Mouse (Mus musculus): ENCODE results near the gene Tns1. TPM values are rescaled to one million over a fixed set of nuclear protein-coding genes. Genes with fewer than 3 reads are reported as not detected.

The Tns1 gene
- total RNA-seq, 2 experiments from 2014 or later: 41.3 to 43.3 TPM

DNA sequence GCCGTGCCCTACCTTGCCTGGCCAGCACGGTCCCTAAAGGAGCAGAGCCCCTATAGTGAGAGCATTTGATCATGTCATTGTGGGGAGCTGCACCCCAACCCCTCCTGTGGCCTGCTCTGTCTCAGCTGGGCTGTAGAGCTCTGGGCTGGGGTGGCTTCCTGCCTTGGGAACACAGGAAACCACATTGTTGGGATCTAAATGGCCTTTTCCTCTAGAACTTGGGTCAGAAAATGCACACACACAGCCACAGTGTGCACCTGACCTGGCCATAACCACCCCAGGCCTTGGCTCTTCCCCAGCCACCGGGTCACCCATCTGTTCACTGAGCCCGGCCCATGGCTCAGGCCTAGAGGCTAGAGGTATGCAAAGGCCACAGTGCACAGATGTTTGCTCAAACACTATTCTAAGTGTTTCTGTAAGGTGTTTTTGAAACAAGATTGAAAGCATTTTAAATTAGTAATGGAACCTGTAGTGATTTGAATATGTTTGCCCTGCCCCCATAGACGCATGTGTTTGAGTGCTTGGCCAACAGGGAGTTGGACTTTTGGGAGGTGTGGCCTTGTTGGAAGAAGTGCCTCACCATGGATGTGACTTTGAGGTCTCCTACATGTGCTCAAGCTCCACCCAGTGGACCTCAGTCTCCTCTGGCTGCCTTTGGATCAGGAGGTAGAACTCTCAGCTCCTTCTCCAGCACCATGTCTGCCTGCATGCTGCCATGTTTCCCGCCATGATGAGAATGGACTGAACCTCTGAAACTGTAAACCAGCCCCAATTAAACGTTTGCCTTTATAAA, 49.4 kb downstream of the Tns1 start:
- Histone ChIP-seq H3K4me3 (no peak overlapping the region), H3K27ac (peak overlapping the region; percentile 49)
- TF ChIP-seq CTCF (conservative IDR thresholded peaks at IDR 0.05): no peak
- no peak for DNase-seq (ENCODE audit: low spot score in 2 of 2)

DNA sequence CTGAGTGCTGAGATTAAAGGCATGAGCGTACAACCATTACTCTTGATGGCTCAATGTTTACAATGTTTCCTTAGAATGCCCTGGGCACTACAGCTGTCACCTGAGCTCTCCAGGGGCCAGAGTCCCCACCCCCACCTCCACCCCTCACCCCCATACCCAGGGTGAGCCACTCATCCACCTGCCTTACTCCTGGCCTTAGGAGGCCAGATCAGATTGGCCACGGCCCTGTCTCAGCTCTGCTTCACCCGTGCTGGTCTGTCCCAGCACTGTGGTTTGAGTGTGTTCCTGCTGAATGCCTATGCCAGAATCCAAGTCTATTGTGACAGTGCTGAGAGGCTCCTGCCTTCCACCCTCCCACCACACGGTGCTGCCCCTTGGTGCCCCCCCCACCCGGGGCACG, 50.5 kb downstream of the Tns1 start:
- DNase-seq (ENCODE audit: low spot score in 2 of 2): no peak
- no peak for TF ChIP-seq CTCF (conservative IDR thresholded peaks at IDR 0.05)
- Histone ChIP-seq H3K4me3 (no peak overlapping the region), H3K27ac (no peak overlapping the region; the same call in 1 of the 2 replicates)

- no peak overlapping the region for H3K4me3 ChIP-seq
- no peak for TF ChIP-seq CTCF (conservative IDR thresholded peaks at IDR 0.05)
- DNase-seq (ENCODE audit: low spot score in 2 of 2): no peak
- no peak overlapping the region for H3K27ac ChIP-seq
Observed at GRCm38 (mm10) chr1:74070745-74071144, 53.5 kb downstream of the Tns1 start.

- no peak for TF ChIP-seq CTCF (conservative IDR thresholded peaks at IDR 0.05)
- no peak for DNase-seq (ENCODE audit: low spot score in 2 of 2)
- no peak overlapping the region for H3K27ac ChIP-seq
- H3K4me3 ChIP-seq: no peak overlapping the region
Observed at GRCm38 (mm10) chr1:74070001-74070551, 54.2 kb downstream of the Tns1 start.

- no peak overlapping the region for H3K27ac ChIP-seq
- DNase-seq (ENCODE audit: low spot score in 2 of 2): no peak
- no peak for TF ChIP-seq CTCF (conservative IDR thresholded peaks at IDR 0.05)
- no peak overlapping the region for H3K4me3 ChIP-seq
Observed at GRCm38 (mm10) chr1:74069085-74069835, 55.0 kb downstream of the Tns1 start.

DNA sequence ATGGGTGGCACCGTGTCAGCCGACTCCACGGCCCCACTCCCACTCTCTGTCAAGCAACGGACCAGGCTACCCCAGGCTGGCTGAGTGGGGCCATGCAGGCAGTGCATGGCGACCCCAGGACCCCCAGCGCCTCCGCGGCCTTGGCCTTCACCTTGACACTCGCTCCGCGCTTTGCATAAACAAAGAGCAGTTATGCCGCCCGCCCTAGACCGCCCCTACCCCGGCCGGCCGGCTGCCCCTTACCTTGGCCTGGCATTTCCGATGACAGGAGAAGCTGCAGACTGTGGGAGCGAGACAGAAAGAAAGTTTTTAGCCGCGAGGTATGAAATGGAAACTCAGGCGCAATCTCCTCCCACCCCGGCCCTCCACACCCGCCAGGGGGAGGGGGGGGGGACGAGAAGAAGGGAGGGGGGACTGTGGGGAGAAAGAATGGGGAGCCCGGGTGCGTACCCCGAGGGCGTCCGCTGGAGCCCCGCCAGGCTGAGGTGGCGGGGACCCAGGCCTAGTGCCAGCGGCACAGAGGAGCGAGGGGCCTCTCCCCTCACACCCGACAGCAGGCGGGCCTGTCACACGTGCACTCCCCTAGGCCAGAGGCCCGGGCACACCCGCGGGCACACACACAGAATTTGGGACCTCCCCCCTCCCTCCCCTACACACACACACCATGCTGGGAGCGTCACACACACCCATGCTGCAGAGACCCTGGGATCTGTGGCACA, 55.7 kb downstream of the Tns1 start:
- H3K27ac ChIP-seq: no peak overlapping the region
- peak overlapping the region; percentile 49 for H3K4me3 ChIP-seq
- no peak for TF ChIP-seq CTCF (conservative IDR thresholded peaks at IDR 0.05)
- no peak for DNase-seq (ENCODE audit: low spot score in 2 of 2)

- no peak overlapping the region for H3K4me3 ChIP-seq
- no peak overlapping the region for H3K27ac ChIP-seq
- no peak for DNase-seq (ENCODE audit: low spot score in 2 of 2)
- TF ChIP-seq CTCF (conservative IDR thresholded peaks at IDR 0.05): no peak
Observed at GRCm38 (mm10) chr1:74067866-74068265, 56.4 kb downstream of the Tns1 start.

GRCm38 (mm10) chr1:74066576-74066975, 57.7 kb downstream of the Tns1 start:
- no peak for DNase-seq (ENCODE audit: low spot score in 2 of 2)
- no peak overlapping the region for H3K27ac ChIP-seq
- H3K4me3 ChIP-seq: no peak overlapping the region
- no peak for TF ChIP-seq CTCF (conservative IDR thresholded peaks at IDR 0.05)

GRCm38 (mm10) chr1:74066061-74066460, 58.2 kb downstream of the Tns1 start:
- Histone ChIP-seq H3K4me3 (no peak overlapping the region), H3K27ac (no peak overlapping the region)
- DNase-seq (ENCODE audit: low spot score in 2 of 2): no peak
- TF ChIP-seq CTCF (conservative IDR thresholded peaks at IDR 0.05): no peak

- no peak for TF ChIP-seq CTCF (conservative IDR thresholded peaks at IDR 0.05)
- Histone ChIP-seq H3K4me3 (no peak overlapping the region), H3K27ac (no peak overlapping the region)
- no peak for DNase-seq (ENCODE audit: low spot score in 2 of 2)
Observed at GRCm38 (mm10) chr1:74060046-74060445, 64.2 kb downstream of the Tns1 start.

DNA sequence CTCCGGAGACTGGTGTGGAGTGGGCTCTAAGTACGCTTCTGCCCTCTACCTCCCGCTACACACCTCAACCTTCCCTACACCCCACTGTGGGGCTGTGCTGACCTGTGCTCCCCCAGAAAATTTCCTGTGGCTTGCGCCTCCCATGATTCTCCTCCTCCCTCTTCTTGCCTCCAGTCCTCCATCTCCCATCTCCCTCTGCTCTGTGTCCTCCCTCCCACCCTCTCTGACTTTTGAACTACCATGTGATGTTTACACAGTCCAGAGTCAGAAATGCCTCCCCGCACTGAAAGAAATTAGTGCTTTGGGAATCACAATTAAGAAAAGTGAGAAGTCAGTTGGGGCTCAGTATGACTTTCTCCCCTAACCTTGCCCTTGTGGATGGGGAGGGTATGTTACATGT, 64.7 kb downstream of the Tns1 start:
- H3K4me3 ChIP-seq: no peak overlapping the region
- TF ChIP-seq CTCF (conservative IDR thresholded peaks at IDR 0.05): no peak
- DNase-seq (ENCODE audit: low spot score in 2 of 2): no peak
- H3K27ac ChIP-seq: no peak overlapping the region

- no peak for DNase-seq (ENCODE audit: low spot score in 2 of 2)
- no peak overlapping the region for H3K4me3 ChIP-seq
- no peak overlapping the region for H3K27ac ChIP-seq
- TF ChIP-seq CTCF (conservative IDR thresholded peaks at IDR 0.05): no peak
Observed at GRCm38 (mm10) chr1:74058771-74059170, 65.5 kb downstream of the Tns1 start.

DNA sequence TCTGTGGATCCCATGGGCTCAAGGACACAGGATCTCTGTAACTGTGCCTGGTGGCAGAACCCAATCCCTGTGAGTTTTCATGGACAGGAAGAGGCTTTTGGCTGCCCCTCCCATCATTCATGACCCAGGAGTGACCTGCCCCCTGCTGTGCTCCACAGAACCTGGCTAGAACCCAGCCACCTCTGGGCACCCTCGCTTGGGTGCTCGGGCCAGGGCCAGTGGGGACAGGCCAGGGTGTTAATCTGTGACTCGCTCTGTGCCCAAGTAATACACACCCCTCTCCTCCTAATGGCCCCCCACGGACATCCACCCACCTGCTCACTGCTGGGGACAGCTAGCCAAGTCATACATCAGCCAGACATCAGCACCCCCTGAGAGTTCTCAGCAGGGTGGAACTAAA, 65.9 kb downstream of the Tns1 start:
- TF ChIP-seq CTCF (conservative IDR thresholded peaks at IDR 0.05): no peak
- H3K27ac ChIP-seq: no peak overlapping the region
- no peak for DNase-seq (ENCODE audit: low spot score in 2 of 2)
- no peak overlapping the region for H3K4me3 ChIP-seq

Data from layer of hippocampus, adult 2 months (tissue).